Mouse (Mus musculus): ENCODE measurements around the gene Gpn3.

- TF ChIP-seq CTCF (IDR thresholded peaks at IDR 0.05; ENCODE audit: extremely low read depth, insufficient read depth, low read length): no peak
- no peak for TF ChIP-seq POLR2A (IDR thresholded peaks at IDR 0.05; ENCODE audit: extremely low read depth, insufficient read depth, low read length)
These were observed 40.2 kb downstream of the Gpn3 start for GRCm38 (mm10) chr5:122411892-122412291.

Measured in cortical plate, adult 2 months (tissue).